Mouse (Mus musculus): ENCODE measurements around the gene Pmm1. TPM values are rescaled to one million over a fixed set of nuclear protein-coding genes. Genes with fewer than 3 reads are reported as not detected.
"Not testable (repeated sequence)": the region's sequence is repeated elsewhere in the genome, so short reads cannot be mapped to it uniquely, and the experiment has no call there.

Pmm1 gene
- total RNA-seq, 2 experiments from 2014 or later, result 21.1 to 22.2 TPM

DNA sequence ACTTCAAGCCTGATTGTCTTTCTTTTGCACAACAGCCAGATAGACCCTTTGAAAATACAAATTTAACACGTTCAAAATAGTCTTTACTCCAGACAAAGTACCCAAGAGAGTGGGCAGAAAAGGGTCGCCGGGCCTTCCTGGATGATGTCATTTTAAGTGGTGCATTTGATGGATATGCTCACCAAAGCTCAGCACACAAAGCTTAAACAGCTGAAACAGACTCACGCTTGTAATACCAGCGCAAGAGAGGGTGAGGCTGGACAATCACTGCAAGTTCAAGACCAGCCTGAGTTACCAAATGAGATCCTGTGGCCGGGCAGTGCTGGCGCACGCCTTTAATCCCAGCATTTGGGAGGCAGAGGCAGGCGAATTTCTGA lies 34.3 kb downstream of the Pmm1 start:
- no peak for DNase-seq

DNA sequence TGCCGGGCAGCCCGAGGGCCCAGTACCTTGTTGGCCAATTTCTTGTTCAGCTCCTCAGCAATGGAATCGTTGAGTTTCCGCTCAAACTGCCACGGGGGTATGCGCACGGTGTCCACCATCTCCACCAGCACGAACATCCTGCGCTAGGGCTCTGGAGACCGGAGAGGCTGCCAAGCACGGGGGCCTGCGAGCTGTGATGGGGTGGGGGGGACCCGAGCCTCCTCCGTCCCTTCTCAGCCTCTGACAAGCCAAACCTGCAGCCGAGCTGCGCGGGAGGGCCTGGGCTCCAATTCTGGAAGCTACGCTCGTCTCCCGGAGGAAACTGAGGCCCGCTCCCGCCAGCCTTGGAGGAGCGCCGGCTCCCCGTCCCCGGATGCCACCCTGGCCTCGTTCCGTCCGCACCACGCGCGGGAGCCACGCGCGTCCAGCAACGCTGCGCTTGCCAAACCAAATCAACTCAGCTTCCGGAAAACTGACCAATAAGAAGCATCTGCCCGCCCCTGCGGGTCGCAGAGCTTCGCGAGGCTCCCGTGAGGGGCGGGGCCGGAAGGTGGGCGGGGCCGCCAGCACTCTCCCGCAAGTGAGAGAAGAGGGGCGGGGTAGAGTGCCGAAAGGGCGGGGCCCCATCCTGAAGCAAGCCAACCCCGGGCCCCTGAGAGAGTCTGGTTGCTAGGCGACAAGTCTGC lies 34.8 kb downstream of the Pmm1 start, which contains the start of gene Polr3h:
TSS of gene Polr3h (minus strand) at position 481 of the 686 bp plus-strand sequence.
- DNase-seq, result peak; percentile 97

- no peak for DNase-seq
Observed at GRCm38 (mm10) chr15:81924933-81925332, 35.8 kb downstream of the Pmm1 start.

GRCm38 (mm10) chr15:81921255-81921654 lies 39.5 kb downstream of the Pmm1 start:
- DNase-seq, result no peak

DNA sequence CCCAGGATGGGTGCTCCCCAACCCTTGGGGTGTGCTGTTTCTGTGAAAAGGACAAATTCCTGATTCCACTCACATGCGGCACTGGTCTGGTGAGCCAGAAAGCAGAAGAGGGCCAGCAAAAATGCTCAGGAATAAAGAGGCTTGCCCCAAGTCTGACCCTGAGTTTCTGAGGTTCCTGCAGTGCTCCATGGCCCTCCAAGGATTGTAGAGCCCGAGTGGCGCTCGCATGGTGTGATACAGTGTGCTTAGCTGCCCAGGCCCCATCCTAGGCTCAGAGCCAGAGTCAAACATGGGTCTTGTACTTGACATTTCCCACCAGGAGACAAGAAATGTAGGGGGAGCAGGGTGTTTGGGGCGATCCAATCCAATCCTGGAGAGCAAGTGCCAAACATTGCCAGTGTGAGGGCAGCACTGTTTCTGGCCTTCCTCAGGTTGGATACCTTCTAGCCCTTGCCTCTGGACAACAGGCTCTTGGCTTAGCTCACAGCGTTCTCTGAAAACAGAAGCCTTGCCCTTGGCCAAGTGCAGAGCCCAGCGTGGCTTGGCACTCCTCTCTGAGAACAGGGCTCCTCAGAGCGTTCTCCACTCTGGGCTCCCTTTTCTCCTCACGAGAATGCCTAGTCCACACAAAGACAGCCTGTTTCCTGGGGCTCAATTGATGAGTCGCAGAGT lies 40.0 kb downstream of the Pmm1 start:
- no peak for DNase-seq

DNA sequence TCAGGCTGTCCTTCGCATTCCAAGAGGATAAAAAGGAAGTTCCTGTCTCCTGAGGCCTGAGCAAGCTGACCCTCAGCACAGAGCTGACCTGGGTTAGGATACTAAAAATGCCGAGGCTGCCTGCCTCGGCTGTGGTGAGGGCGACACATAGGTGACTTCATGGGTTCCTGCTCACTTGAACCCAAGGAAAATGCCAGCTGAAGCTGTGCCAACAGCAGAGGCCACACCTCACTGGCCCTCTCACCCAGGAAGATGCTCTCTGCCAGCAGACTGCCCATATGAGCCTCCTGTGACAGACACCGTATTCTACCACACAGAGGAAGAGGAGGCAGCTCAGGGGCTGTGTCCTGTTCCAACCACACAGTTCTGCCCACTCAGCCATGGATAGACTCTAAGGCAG lies 41.7 kb downstream of the Pmm1 start:
- DNase-seq, result no peak

DNA sequence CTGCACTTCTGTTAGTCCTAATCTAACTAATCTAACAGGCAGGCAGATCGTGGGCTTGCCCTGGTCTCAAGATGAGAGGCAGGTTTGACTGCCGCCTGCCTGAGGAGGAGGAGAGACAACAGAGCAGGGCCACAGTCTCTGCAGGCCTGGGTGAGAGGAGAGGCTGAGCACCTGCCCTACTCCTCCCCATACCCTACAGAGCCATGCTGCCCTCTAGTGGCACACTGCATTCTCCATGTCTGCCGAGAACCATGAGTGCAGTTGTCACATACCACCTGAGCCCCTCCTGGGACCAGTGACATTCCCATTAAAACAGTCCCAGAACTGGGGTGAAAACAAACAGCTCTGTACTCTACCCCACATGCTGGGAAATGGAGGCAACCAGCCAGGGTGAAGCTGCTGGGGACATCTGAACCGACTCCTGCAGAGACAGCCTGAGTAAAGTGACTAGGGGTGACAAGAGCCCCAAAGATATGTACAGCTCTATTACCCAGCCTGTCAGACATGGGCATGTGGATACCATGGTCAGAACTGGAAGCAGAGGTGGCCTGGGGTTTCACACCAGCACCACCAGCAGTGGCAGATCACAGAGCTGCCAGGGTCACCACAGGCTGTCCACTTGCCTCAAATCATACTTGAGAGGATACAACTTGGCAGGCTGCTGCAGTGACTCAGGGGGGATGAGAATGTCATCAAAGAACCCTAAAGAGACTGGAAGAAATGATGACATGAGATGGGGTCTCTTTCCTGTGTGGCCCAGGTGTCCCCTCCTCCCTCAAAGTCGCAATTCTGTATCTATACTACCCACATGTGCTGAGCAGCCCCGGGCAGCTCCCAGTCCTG lies 42.9 kb downstream of the Pmm1 start:
- DNase-seq, result peak; percentile 86

DNA sequence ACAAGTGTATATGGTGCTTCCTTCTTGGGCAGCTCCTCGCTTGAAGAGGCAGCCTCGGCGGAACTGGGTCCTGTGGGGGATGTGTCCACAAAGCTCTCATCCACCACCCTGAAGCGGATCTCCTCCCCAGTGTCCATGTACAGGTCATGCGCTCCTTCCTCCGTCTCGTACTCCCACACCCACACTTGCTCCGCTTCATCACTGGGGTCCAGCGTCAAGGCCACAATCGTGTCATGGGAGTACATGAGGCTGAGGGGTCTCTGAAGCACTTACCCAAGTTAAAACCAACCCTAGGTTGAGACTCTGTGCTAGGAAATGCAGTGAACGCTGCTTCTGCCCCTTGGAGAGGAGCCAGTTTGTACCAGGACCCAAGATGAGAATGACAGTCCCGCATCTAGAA lies 43.5 kb downstream of the Pmm1 start:
- DNase-seq, result no peak

DNA sequence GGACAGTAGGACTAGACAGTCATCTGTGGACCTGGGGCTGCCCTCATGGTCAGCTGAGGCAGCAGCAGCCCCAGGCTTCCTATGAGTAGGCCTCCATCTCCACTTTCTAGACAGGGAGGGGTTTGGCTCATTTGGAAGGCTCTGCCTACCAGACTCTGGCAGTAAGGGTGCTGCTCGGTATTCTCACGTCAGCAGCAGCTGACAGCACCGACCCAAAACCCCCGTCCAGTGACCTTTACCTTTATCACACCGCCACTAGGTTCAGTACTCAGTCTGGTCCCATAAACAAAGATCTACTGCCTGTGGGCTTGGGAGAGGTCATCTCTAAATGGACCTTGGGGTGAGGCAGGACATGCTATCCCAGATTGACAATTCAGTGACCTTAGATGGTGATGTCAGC lies 45.1 kb downstream of the Pmm1 start:
- no peak for DNase-seq

GRCm38 (mm10) chr15:81914668-81915067 lies 46.1 kb downstream of the Pmm1 start:
- no peak for DNase-seq

DNA sequence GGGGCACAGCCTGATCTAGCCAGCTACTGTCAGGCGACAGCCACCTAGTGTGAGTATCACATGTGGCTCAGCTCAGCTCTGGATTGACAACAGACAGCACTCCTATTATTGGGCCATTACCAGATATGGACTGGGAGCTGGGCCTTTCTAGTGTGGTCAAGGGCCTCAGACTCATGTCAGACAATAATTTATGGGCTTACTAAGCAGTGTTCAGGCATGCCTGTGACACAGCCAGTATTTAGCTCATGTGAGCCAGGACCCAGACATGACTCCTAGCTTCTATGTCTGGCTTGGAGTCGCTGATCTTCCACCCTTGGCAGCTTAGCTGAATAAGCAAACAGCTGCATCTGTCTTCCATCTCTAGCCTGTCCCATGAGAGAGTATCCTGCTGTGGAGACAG lies 48.2 kb downstream of the Pmm1 start:
- no peak for DNase-seq

GRCm38 (mm10) chr15:81908767-81909166 lies 52.0 kb downstream of the Pmm1 start:
- DNase-seq, result not testable (repeated sequence)

GRCm38 (mm10) chr15:81907953-81908352 lies 52.8 kb downstream of the Pmm1 start:
- DNase-seq, result no peak

- DNase-seq, result peak; percentile 84
Observed at GRCm38 (mm10) chr15:81904939-81905338, 55.8 kb downstream of the Pmm1 start.

Other genes starting within 250 kb of the Pmm1 start
- gene Zc3h7b, start 215.9 kb downstream of the Pmm1 start, total RNA-seq (2021), result 10 to 100 TPM; 78.6 to 88.9 TPM
- 10 to 100 TPM; 82.7 to 88.8 TPM for gene Rangap1, start 215.4 kb downstream of the Pmm1 start, total RNA-seq (2021)
- gene Tef, start 158.5 kb downstream of the Pmm1 start, total RNA-seq (2021), result 10 to 100 TPM; 38.5 to 40.5 TPM
- gene Tob2, start 102.1 kb downstream of the Pmm1 start, total RNA-seq (2021), result 10 to 100 TPM; 24.1 to 32.3 TPM
- gene Phf5a, start 89.0 kb downstream of the Pmm1 start, total RNA-seq (2021), result 10 to 100 TPM; 57.9 to 58.9 TPM
- 1,000 to 10,000 TPM; 1,419 to 1,465 TPM for gene Aco2, start 88.6 kb downstream of the Pmm1 start, total RNA-seq (2021)
- 1 to 10 TPM; 7.9 to 9.1 TPM for gene Polr3h, start 34.7 kb downstream of the Pmm1 start, total RNA-seq (2021)
- gene Csdc2, start 24.2 kb downstream of the Pmm1 start, total RNA-seq (2021), result 1 to 10 TPM; 6.3 to 8.8 TPM
- gene 1700029P11Rik, start 19.6 kb upstream of the Pmm1 start, total RNA-seq (2021), result not detected
- 10 to 100 TPM; 26.6 to 27.4 TPM for gene Xrcc6, start 26.9 kb upstream of the Pmm1 start, total RNA-seq (2021)
- 10 to 100 TPM; 27.1 to 27.4 TPM for gene Desi1, start 72.9 kb upstream of the Pmm1 start, total RNA-seq (2021)
- gene Snu13, start 86.7 kb upstream of the Pmm1 start, total RNA-seq (2021), result 10 to 100 TPM; 63.4 to 69.5 TPM
- not detected for gene 4930407I10Rik, start 98.2 kb upstream of the Pmm1 start, total RNA-seq (2021)
- gene Mei1, start 109.1 kb upstream of the Pmm1 start, total RNA-seq (2021), result not detected
- 1 to 10 TPM; 6.1 to 8.3 TPM for gene Ccdc134, start 167.0 kb upstream of the Pmm1 start, total RNA-seq (2021)
- gene Srebf2, start 186.3 kb upstream of the Pmm1 start, total RNA-seq (2021), result 10 to 100 TPM; 79.0 to 84.5 TPM